Mouse (Mus musculus) embryonic fibroblast, embryonic 13.5 days (primary cell): ENCODE results near the gene Ext2.

ENCODE experiments used
- CTCF ChIP-seq: IDR thresholded peaks from 2 replicates; pipeline ENCODE4 v1.5.1; 2011; ENCODE audit warnings: mild to moderate bottlenecking, control low read depth, low read length, moderate library complexity, borderline replicate concordance; ENCODE audit not compliant: insufficient read depth
- POLR2A ChIP-seq: IDR thresholded peaks from 2 replicates; pipeline ENCODE4 v1.6.1; 2011; ENCODE audit warnings: low read depth, mild to moderate bottlenecking, control low read depth, low read length, moderate library complexity

DNA sequence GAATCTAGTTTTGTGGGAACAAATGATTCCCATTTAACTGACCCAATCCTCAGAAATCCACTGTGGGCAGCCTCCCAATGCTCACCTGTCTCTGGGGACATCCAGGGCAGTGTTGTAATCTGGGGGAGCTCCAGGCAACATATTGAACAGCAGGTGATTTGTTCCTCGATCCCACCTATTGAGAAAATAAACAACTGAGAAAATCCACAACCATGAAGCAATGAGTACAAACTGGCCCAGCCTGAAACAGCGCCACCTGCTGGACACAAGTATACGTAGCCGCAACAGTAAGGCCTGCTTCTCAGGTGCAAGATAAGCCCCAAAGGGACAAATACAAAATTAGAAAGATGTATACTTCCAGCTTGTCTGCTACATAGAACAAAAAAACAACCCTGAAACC lies 10.6 kb downstream of the Ext2 start:
- peak; percentile 90; the same call in 1 of the 2 replicates for TF ChIP-seq CTCF
- no peak for TF ChIP-seq POLR2A
